Mouse (Mus musculus): Measurements from ENCODE around the gene Olfr1230. TPM values are rescaled to one million over a fixed set of nuclear protein-coding genes. Genes with fewer than 3 reads are reported as not detected.

Gene Olfr1230
- total RNA-seq (2014; rRNA removed) (not detected in 2 replicates), polyA plus RNA-seq (2015; fragmentation: Nextera tagmentation; extraction: Ambion mirVana) (not detected in 2 replicates)

DNA sequence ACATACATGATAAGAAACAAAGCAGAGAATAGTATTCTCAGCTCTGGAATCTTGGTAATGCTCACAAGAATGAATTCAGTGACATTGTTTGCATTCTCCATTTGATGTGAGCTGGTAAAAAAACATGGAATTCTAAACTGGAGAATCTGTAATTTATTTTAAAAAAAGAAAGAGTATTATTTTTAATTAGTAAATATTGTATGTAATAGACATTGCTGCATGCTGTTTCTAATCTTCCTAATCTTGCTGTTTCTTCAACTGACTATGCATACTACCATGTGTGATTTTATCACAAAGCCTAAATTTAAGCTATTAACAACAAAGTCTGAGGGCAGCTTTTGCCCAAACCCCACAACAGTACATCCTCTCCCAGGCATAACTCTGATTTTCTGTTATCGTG lies at the start of gene Olfr1230:
Gene Olfr1230 (minus strand): TSS at position 101 of the 400 bp plus-strand sequence.
- Histone ChIP-seq H3K4me2 (ENCODE audit: low read depth) (no peak within 1 kb of the TSS), H3K27ac (ENCODE audit: low read depth, low read length) (no peak within 1 kb of the TSS), H3K9ac (no peak within 1 kb of the TSS), H3K27me3 (ENCODE audit: insufficient read depth, low read length) (no peaks in the 10 kb centered on the region), H3K9me3 (ENCODE audit: low read length) (no peaks in the 10 kb centered on the region), H3K36me3 (ENCODE audit: insufficient read depth) (no peaks in the 10 kb centered on the region), H3K4me3 (ENCODE audit: low read depth, low read length) (no peak within 1 kb of the TSS), H3K4me1 (ENCODE audit: insufficient read depth) (no peaks in the 10 kb centered on the region)
- 87% methylated on average over 1 of the region's 1 CpGs for WGBS
- ATAC-seq (no peak), DNase-seq (no peak)
- no peak for TF ChIP-seq CTCF (IDR thresholded peaks at IDR 0.05; ENCODE audit: low read depth)

DNA sequence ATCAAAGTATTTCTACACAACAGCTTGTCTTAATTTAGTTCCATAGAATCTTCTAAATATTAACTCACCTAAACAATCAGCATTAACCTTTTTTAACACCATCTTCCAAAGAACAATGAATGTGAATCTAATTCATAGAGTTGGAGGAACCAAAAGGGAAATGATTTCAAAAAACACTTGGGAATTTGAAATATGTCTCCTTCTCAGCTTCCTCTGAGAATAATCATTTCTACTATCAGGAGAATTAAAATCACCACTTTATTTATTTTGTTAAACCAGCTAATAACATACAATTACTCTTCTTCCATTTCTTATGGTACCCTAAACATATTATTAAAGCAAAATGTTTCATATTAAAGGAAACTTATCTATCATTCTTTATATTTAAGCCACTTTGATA lies 45.2 kb upstream of the Olfr1230 start, which contains the start of gene Olfr1233:
Gene Olfr1233 (minus strand): TSS at position 101 of the 400 bp plus-strand sequence.
- Histone ChIP-seq H3K9me3 (ENCODE audit: low read length) (no peaks in the 10 kb centered on the region), H3K36me3 (ENCODE audit: insufficient read depth) (no peaks in the 10 kb centered on the region), H3K27me3 (ENCODE audit: insufficient read depth, low read length) (no peaks in the 10 kb centered on the region), H3K4me1 (ENCODE audit: insufficient read depth) (no peaks in the 10 kb centered on the region), H3K4me3 (ENCODE audit: low read depth, low read length) (no peak within 1 kb of the TSS), H3K27ac (ENCODE audit: low read depth, low read length) (no peak within 1 kb of the TSS), H3K9ac (no peak within 1 kb of the TSS), H3K4me2 (ENCODE audit: low read depth) (no peak within 1 kb of the TSS)
- no peak for TF ChIP-seq CTCF (IDR thresholded peaks at IDR 0.05; ENCODE audit: low read depth)
- ATAC-seq (no peak), DNase-seq (no peak)

GRCm38 (mm10) chr2:89329575-89329974 lies 32.5 kb upstream of the Olfr1230 start, which contains the start of gene Olfr1232:
Gene Olfr1232, minus strand, starts transcription at chr2:89329675.
- no peak for TF ChIP-seq CTCF (IDR thresholded peaks at IDR 0.05; ENCODE audit: low read depth)
- Histone ChIP-seq H3K4me3 (ENCODE audit: low read depth, low read length) (no peak within 1 kb of the TSS), H3K36me3 (ENCODE audit: insufficient read depth) (no peaks in the 10 kb centered on the region), H3K4me1 (ENCODE audit: insufficient read depth) (no peaks in the 10 kb centered on the region), H3K9ac (no peak within 1 kb of the TSS), H3K27me3 (ENCODE audit: insufficient read depth, low read length) (no peaks in the 10 kb centered on the region), H3K27ac (ENCODE audit: low read depth, low read length) (no peak within 1 kb of the TSS), H3K9me3 (ENCODE audit: low read length) (no peaks in the 10 kb centered on the region), H3K4me2 (ENCODE audit: low read depth) (no peak within 1 kb of the TSS)
- DNase-seq (no peak), ATAC-seq (no peak)

DNA sequence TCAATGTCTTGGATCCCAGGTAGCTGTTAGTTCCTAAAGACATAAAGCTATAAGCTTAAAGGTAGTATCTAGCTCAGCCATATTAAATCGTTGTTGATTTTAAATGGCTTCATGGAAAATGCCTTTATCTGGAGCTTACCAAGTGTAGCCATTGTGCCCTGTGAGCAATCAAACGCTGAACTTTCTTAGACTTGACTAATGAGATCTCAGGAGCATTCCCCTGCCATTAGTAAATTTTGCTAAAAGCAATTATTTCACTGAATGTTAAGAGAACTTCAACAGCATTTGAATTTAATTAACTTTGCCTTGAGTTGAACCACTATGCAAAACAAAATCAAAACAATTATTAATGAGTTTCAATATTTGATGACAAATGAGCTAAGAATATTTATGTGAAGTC lies 9.9 kb upstream of the Olfr1230 start, which contains the start of gene Olfr1231:
Gene Olfr1231 (minus strand): TSS at position 101 of the 400 bp plus-strand sequence.
- 52% methylated on average over 2 of the region's 2 CpGs for WGBS
- DNase-seq = no peak

GRCm38 (mm10) chr2:89287914-89288313 lies 9.2 kb downstream of the Olfr1230 start, which contains the start of gene Olfr1229:
Gene Olfr1229, minus strand, starts transcription at chr2:89288014.
- Histone ChIP-seq H3K27me3 (ENCODE audit: insufficient read depth, low read length) (no peaks in the 10 kb centered on the region), H3K9ac (no peak within 1 kb of the TSS), H3K36me3 (ENCODE audit: insufficient read depth) (no peaks in the 10 kb centered on the region), H3K4me3 (ENCODE audit: low read depth, low read length) (no peak within 1 kb of the TSS), H3K4me2 (ENCODE audit: low read depth) (no peak within 1 kb of the TSS), H3K4me1 (ENCODE audit: insufficient read depth) (no peaks in the 10 kb centered on the region), H3K27ac (ENCODE audit: low read depth, low read length) (no peak within 1 kb of the TSS), H3K9me3 (ENCODE audit: low read length) (no peaks in the 10 kb centered on the region)
- ATAC-seq = no peak
- TF ChIP-seq CTCF (IDR thresholded peaks at IDR 0.05; ENCODE audit: low read depth) = no peak
- no peak for DNase-seq
- 75% methylated on average over 2 of the region's 2 CpGs for WGBS

More for the DNA sequence above, 9.9 kb upstream of the Olfr1230 start, which contains the start of gene Olfr1231:
- no peak within 1 kb of the TSS for H3K4me3 ChIP-seq (ENCODE audit: low read depth, low read length)
- no peak for ATAC-seq
- no peak within 1 kb of the TSS for H3K9ac ChIP-seq
- TF ChIP-seq CTCF (IDR thresholded peaks at IDR 0.05; ENCODE audit: low read depth) = no peak
- H3K4me1 ChIP-seq (ENCODE audit: insufficient read depth) = no peaks in the 10 kb centered on the region
- no peaks in the 10 kb centered on the region for H3K36me3 ChIP-seq (ENCODE audit: insufficient read depth)
- H3K27me3 ChIP-seq (ENCODE audit: insufficient read depth, low read length) = no peaks in the 10 kb centered on the region
- H3K9me3 ChIP-seq (ENCODE audit: low read length) = no peaks in the 10 kb centered on the region
- H3K4me2 ChIP-seq (ENCODE audit: low read depth) = no peak within 1 kb of the TSS
- H3K27ac ChIP-seq (ENCODE audit: low read depth, low read length) = no peak within 1 kb of the TSS

GRCm38 (mm10) chr2:89253962-89254361 lies 43.1 kb downstream of the Olfr1230 start, which contains the start of gene Olfr1228:
Gene Olfr1228, minus strand, starts transcription at chr2:89254062.
- H3K9ac ChIP-seq = no peak within 1 kb of the TSS
- ATAC-seq = no peak
- TF ChIP-seq CTCF (IDR thresholded peaks at IDR 0.05; ENCODE audit: low read depth) = no peak
- H3K27me3 ChIP-seq (ENCODE audit: insufficient read depth, low read length) = no peaks in the 10 kb centered on the region
- no peak for DNase-seq
- no peak within 1 kb of the TSS for H3K27ac ChIP-seq (ENCODE audit: low read depth, low read length)
- H3K4me1 ChIP-seq (ENCODE audit: insufficient read depth) = no peaks in the 10 kb centered on the region
- H3K36me3 ChIP-seq (ENCODE audit: insufficient read depth) = no peaks in the 10 kb centered on the region
- no peak within 1 kb of the TSS for H3K4me2 ChIP-seq (ENCODE audit: low read depth)
- no peak within 1 kb of the TSS for H3K4me3 ChIP-seq (ENCODE audit: low read depth, low read length)
- H3K9me3 ChIP-seq (ENCODE audit: low read length) = no peaks in the 10 kb centered on the region

Other genes with a start within 250 kb of the Olfr1230 start
- not detected in 2 replicates for gene Olfr1218, start 236.1 kb downstream of the Olfr1230 start, total RNA-seq (2014; rRNA removed)
- gene Olfr1218, start 236.1 kb downstream of the Olfr1230 start, polyA plus RNA-seq (2015; fragmentation: Nextera tagmentation; extraction: Ambion mirVana) = not detected in 2 replicates
- gene Olfr1219, start 213.8 kb downstream of the Olfr1230 start, total RNA-seq (2014; rRNA removed) = not detected in 2 replicates
- gene Olfr1219, start 213.8 kb downstream of the Olfr1230 start, polyA plus RNA-seq (2015; fragmentation: Nextera tagmentation; extraction: Ambion mirVana) = not detected in 2 replicates
- not detected in 2 replicates for gene Olfr1220, start 190.4 kb downstream of the Olfr1230 start, total RNA-seq (2014; rRNA removed)
- not detected in 2 replicates for gene Olfr1220, start 190.4 kb downstream of the Olfr1230 start, polyA plus RNA-seq (2015; fragmentation: Nextera tagmentation; extraction: Ambion mirVana)
- gene Olfr1221, start 180.0 kb downstream of the Olfr1230 start, total RNA-seq (2014; rRNA removed) = not detected in 2 replicates
- not detected in 2 replicates for gene Olfr1221, start 180.0 kb downstream of the Olfr1230 start, polyA plus RNA-seq (2015; fragmentation: Nextera tagmentation; extraction: Ambion mirVana)
- not detected in 2 replicates for gene Olfr1222, start 164.2 kb downstream of the Olfr1230 start, total RNA-seq (2014; rRNA removed)
- not detected in 2 replicates for gene Olfr1222, start 164.2 kb downstream of the Olfr1230 start, polyA plus RNA-seq (2015; fragmentation: Nextera tagmentation; extraction: Ambion mirVana)
- gene Olfr1223, start 145.7 kb downstream of the Olfr1230 start, total RNA-seq (2014; rRNA removed) = not detected in 2 replicates
- gene Olfr1223, start 145.7 kb downstream of the Olfr1230 start, polyA plus RNA-seq (2015; fragmentation: Nextera tagmentation; extraction: Ambion mirVana) = not detected in 2 replicates
- gene Olfr1224-ps1, start 133.2 kb downstream of the Olfr1230 start, total RNA-seq (2014; rRNA removed) = not detected in 2 replicates
- not detected in 2 replicates for gene Olfr1224-ps1, start 133.2 kb downstream of the Olfr1230 start, polyA plus RNA-seq (2015; fragmentation: Nextera tagmentation; extraction: Ambion mirVana)
- gene Olfr1225, start 122.6 kb downstream of the Olfr1230 start, total RNA-seq (2014; rRNA removed) = not detected in 2 replicates
- not detected in 2 replicates for gene Olfr1225, start 122.6 kb downstream of the Olfr1230 start, polyA plus RNA-seq (2015; fragmentation: Nextera tagmentation; extraction: Ambion mirVana)
- gene Olfr1226, start 97.2 kb downstream of the Olfr1230 start, total RNA-seq (2014; rRNA removed) = not detected in 2 replicates
- gene Olfr1226, start 97.2 kb downstream of the Olfr1230 start, polyA plus RNA-seq (2015; fragmentation: Nextera tagmentation; extraction: Ambion mirVana) = not detected in 2 replicates
- gene Olfr1228, start 43.2 kb downstream of the Olfr1230 start, total RNA-seq (2014; rRNA removed) = not detected in 2 replicates
- gene Olfr1228, start 43.2 kb downstream of the Olfr1230 start, polyA plus RNA-seq (2015; fragmentation: Nextera tagmentation; extraction: Ambion mirVana) = not detected in 2 replicates
- gene Olfr1229, start 9.3 kb downstream of the Olfr1230 start, total RNA-seq (2014; rRNA removed) = not detected in 2 replicates
- gene Olfr1229, start 9.3 kb downstream of the Olfr1230 start, polyA plus RNA-seq (2015; fragmentation: Nextera tagmentation; extraction: Ambion mirVana) = not detected in 2 replicates
- not detected in 2 replicates for gene Olfr1231, start 9.8 kb upstream of the Olfr1230 start, total RNA-seq (2014; rRNA removed)
- gene Olfr1231, start 9.8 kb upstream of the Olfr1230 start, polyA plus RNA-seq (2015; fragmentation: Nextera tagmentation; extraction: Ambion mirVana) = not detected in 2 replicates
- not detected in 2 replicates for gene Olfr1232, start 32.4 kb upstream of the Olfr1230 start, total RNA-seq (2014; rRNA removed)
- not detected in 2 replicates for gene Olfr1232, start 32.4 kb upstream of the Olfr1230 start, polyA plus RNA-seq (2015; fragmentation: Nextera tagmentation; extraction: Ambion mirVana)
- gene Olfr1233, start 45.1 kb upstream of the Olfr1230 start, total RNA-seq (2014; rRNA removed) = not detected in 2 replicates
- gene Olfr1233, start 45.1 kb upstream of the Olfr1230 start, polyA plus RNA-seq (2015; fragmentation: Nextera tagmentation; extraction: Ambion mirVana) = not detected in 2 replicates
- not detected in 2 replicates for gene Olfr1234, start 67.6 kb upstream of the Olfr1230 start, total RNA-seq (2014; rRNA removed)
- not detected in 2 replicates for gene Olfr1234, start 67.6 kb upstream of the Olfr1230 start, polyA plus RNA-seq (2015; fragmentation: Nextera tagmentation; extraction: Ambion mirVana)
- not detected in 2 replicates for gene Olfr1238, start 112.4 kb upstream of the Olfr1230 start, total RNA-seq (2014; rRNA removed)
- not detected in 2 replicates for gene Olfr1238, start 112.4 kb upstream of the Olfr1230 start, polyA plus RNA-seq (2015; fragmentation: Nextera tagmentation; extraction: Ambion mirVana)
- not detected in 2 replicates for gene Olfr1239, start 123.1 kb upstream of the Olfr1230 start, total RNA-seq (2014; rRNA removed)
- not detected in 2 replicates for gene Olfr1239, start 123.1 kb upstream of the Olfr1230 start, polyA plus RNA-seq (2015; fragmentation: Nextera tagmentation; extraction: Ambion mirVana)
- not detected in 2 replicates for gene Olfr1240, start 145.7 kb upstream of the Olfr1230 start, total RNA-seq (2014; rRNA removed)
- gene Olfr1240, start 145.7 kb upstream of the Olfr1230 start, polyA plus RNA-seq (2015; fragmentation: Nextera tagmentation; extraction: Ambion mirVana) = not detected in 2 replicates
- not detected in 2 replicates for gene Olfr1241, start 189.9 kb upstream of the Olfr1230 start, total RNA-seq (2014; rRNA removed)
- gene Olfr1241, start 189.9 kb upstream of the Olfr1230 start, polyA plus RNA-seq (2015; fragmentation: Nextera tagmentation; extraction: Ambion mirVana) = not detected in 2 replicates
- gene Olfr1242, start 201.1 kb upstream of the Olfr1230 start, total RNA-seq (2014; rRNA removed) = not detected in 2 replicates
- not detected in 2 replicates for gene Olfr1242, start 201.1 kb upstream of the Olfr1230 start, polyA plus RNA-seq (2015; fragmentation: Nextera tagmentation; extraction: Ambion mirVana)
- not detected in 2 replicates for gene Olfr1243, start 234.2 kb upstream of the Olfr1230 start, total RNA-seq (2014; rRNA removed)
- gene Olfr1243, start 234.2 kb upstream of the Olfr1230 start, polyA plus RNA-seq (2015; fragmentation: Nextera tagmentation; extraction: Ambion mirVana) = not detected in 2 replicates

Measured in forebrain, postnatal 0 days (tissue).